Mouse (Mus musculus): ENCODE results near the gene Grid1. TPM values are rescaled to one million over a fixed set of nuclear protein-coding genes. Genes with fewer than 3 reads are reported as not detected.

Gene Grid1
- polyA plus RNA-seq, 1 experiment from 2014 or later: 0.26 TPM

GRCm38 (mm10) chr14:34846799-34847198 is 26.9 kb downstream of the Grid1 start:
- Histone ChIP-seq H3K9ac (ENCODE audit: low read length) (no peak overlapping the region), H3K4me3 (ENCODE audit: low read length) (no peak overlapping the region), H3K27ac (ENCODE audit: low read length) (no peak overlapping the region), H3K4me1 (ENCODE audit: control insufficient read depth, insufficient read depth, low read length) (no peaks in the 10 kb centered on the region), H3K4me2 (ENCODE audit: low read depth, low read length) (no peak overlapping the region), H3K36me3 (ENCODE audit: control insufficient read depth, insufficient read depth) (no peaks in the 10 kb centered on the region), H3K9me3 (replicated peaks; ENCODE audit: control insufficient read depth, low read length) (no peaks in the 10 kb centered on the region), H3K27me3 (ENCODE audit: control insufficient read depth, insufficient read depth, low read length) (peaks cover 2% of the 10 kb centered on the region; the same call in 1 of the 2 replicates)
- 52% methylated on average over 4 of the region's 4 CpGs for WGBS
- ATAC-seq (replicated peaks; ENCODE audit: extremely low read depth, insufficient read depth, low FRiP score): no peak

- Histone ChIP-seq H3K9me3 (replicated peaks; ENCODE audit: control insufficient read depth, low read length) (no peaks in the 10 kb centered on the region), H3K27ac (ENCODE audit: low read length) (no peak overlapping the region), H3K4me2 (ENCODE audit: low read depth, low read length) (no peak overlapping the region), H3K4me1 (ENCODE audit: control insufficient read depth, insufficient read depth, low read length) (no peaks in the 10 kb centered on the region), H3K4me3 (ENCODE audit: low read length) (no peak overlapping the region), H3K9ac (ENCODE audit: low read length) (no peak overlapping the region), H3K36me3 (ENCODE audit: control insufficient read depth, insufficient read depth) (no peaks in the 10 kb centered on the region), H3K27me3 (ENCODE audit: control insufficient read depth, insufficient read depth, low read length) (peaks cover 2% of the 10 kb centered on the region; the same call in 1 of the 2 replicates)
- no peak for ATAC-seq (replicated peaks; ENCODE audit: extremely low read depth, insufficient read depth, low FRiP score)
- WGBS: 87% methylated on average over 5 of the region's 5 CpGs
These were observed 27.7 kb downstream of the Grid1 start for GRCm38 (mm10) chr14:34847625-34848024.

- Histone ChIP-seq H3K4me1 (ENCODE audit: control insufficient read depth, insufficient read depth, low read length) (no peaks in the 10 kb centered on the region), H3K27me3 (ENCODE audit: control insufficient read depth, insufficient read depth, low read length) (no peaks in the 10 kb centered on the region), H3K36me3 (ENCODE audit: control insufficient read depth, insufficient read depth) (no peaks in the 10 kb centered on the region), H3K27ac (ENCODE audit: low read length) (no peak overlapping the region), H3K4me3 (ENCODE audit: low read length) (no peak overlapping the region), H3K9ac (ENCODE audit: low read length) (no peak overlapping the region), H3K4me2 (ENCODE audit: low read depth, low read length) (no peak overlapping the region), H3K9me3 (replicated peaks; ENCODE audit: control insufficient read depth, low read length) (no peaks in the 10 kb centered on the region)
- 66% methylated on average over 9 of the region's 9 CpGs for WGBS
- ATAC-seq (replicated peaks; ENCODE audit: extremely low read depth, insufficient read depth, low FRiP score): no peak
These were observed 41.2 kb downstream of the Grid1 start for GRCm38 (mm10) chr14:34860891-34861780.

- no peak for ATAC-seq (replicated peaks; ENCODE audit: extremely low read depth, insufficient read depth, low FRiP score)
- WGBS: 17% methylated on average over 5 of the region's 5 CpGs
- Histone ChIP-seq H3K27me3 (ENCODE audit: control insufficient read depth, insufficient read depth, low read length) (no peaks in the 10 kb centered on the region), H3K9ac (ENCODE audit: low read length) (no peak overlapping the region), H3K4me2 (ENCODE audit: low read depth, low read length) (no peak overlapping the region), H3K36me3 (ENCODE audit: control insufficient read depth, insufficient read depth) (no peaks in the 10 kb centered on the region), H3K27ac (ENCODE audit: low read length) (no peak overlapping the region), H3K4me3 (ENCODE audit: low read length) (no peak overlapping the region), H3K9me3 (replicated peaks; ENCODE audit: control insufficient read depth, low read length) (no peaks in the 10 kb centered on the region), H3K4me1 (ENCODE audit: control insufficient read depth, insufficient read depth, low read length) (no peaks in the 10 kb centered on the region)
These were observed 47.4 kb downstream of the Grid1 start for GRCm38 (mm10) chr14:34867266-34867665.

GRCm38 (mm10) chr14:34868513-34869260 is 48.8 kb downstream of the Grid1 start:
- Histone ChIP-seq H3K4me3 (ENCODE audit: low read length) (no peak overlapping the region), H3K4me1 (ENCODE audit: control insufficient read depth, insufficient read depth, low read length) (no peaks in the 10 kb centered on the region), H3K27ac (ENCODE audit: low read length) (no peak overlapping the region), H3K4me2 (ENCODE audit: low read depth, low read length) (no peak overlapping the region), H3K36me3 (ENCODE audit: control insufficient read depth, insufficient read depth) (no peaks in the 10 kb centered on the region), H3K9ac (ENCODE audit: low read length) (no peak overlapping the region), H3K27me3 (ENCODE audit: control insufficient read depth, insufficient read depth, low read length) (no peaks in the 10 kb centered on the region), H3K9me3 (replicated peaks; ENCODE audit: control insufficient read depth, low read length) (no peaks in the 10 kb centered on the region)
- ATAC-seq (replicated peaks; ENCODE audit: extremely low read depth, insufficient read depth, low FRiP score): no peak
- WGBS: 65% methylated on average over 6 of the region's 6 CpGs

- 0 out of 2 replicates have a peak, but pooled peaks cover 7% of the 10 kb centered on the region for H3K27me3 ChIP-seq (ENCODE audit: control insufficient read depth, insufficient read depth, low read length)
- no peaks in the 10 kb centered on the region for H3K36me3 ChIP-seq (ENCODE audit: control insufficient read depth, insufficient read depth)
- H3K27ac ChIP-seq (ENCODE audit: low read length): no peak overlapping the region
- H3K4me2 ChIP-seq (ENCODE audit: low read depth, low read length): no peak overlapping the region
- WGBS: 34% methylated on average over 6 of the region's 6 CpGs
- H3K9ac ChIP-seq (ENCODE audit: low read length): no peak overlapping the region
- no peak overlapping the region for H3K4me3 ChIP-seq (ENCODE audit: low read length)
- H3K9me3 ChIP-seq (replicated peaks; ENCODE audit: control insufficient read depth, low read length): no peaks in the 10 kb centered on the region
- no peaks in the 10 kb centered on the region for H3K4me1 ChIP-seq (ENCODE audit: control insufficient read depth, insufficient read depth, low read length)
- ATAC-seq (replicated peaks; ENCODE audit: extremely low read depth, insufficient read depth, low FRiP score): no peak
These were observed 60.1 kb downstream of the Grid1 start for GRCm38 (mm10) chr14:34879996-34880395.

GRCm38 (mm10) chr14:34880431-34881421 is 60.8 kb downstream of the Grid1 start:
- 23% methylated on average over 8 of the region's 8 CpGs for WGBS
- no peak for ATAC-seq (replicated peaks; ENCODE audit: extremely low read depth, insufficient read depth, low FRiP score)

GRCm38 (mm10) chr14:34884194-34884593 is 64.3 kb downstream of the Grid1 start:
- 0 out of 2 replicates have a peak, but pooled peaks cover 7% of the 10 kb centered on the region for H3K27me3 ChIP-seq (ENCODE audit: control insufficient read depth, insufficient read depth, low read length)
- no peak overlapping the region for H3K27ac ChIP-seq (ENCODE audit: low read length)
- no peaks in the 10 kb centered on the region for H3K4me1 ChIP-seq (ENCODE audit: control insufficient read depth, insufficient read depth, low read length)
- H3K36me3 ChIP-seq (ENCODE audit: control insufficient read depth, insufficient read depth): no peaks in the 10 kb centered on the region
- H3K9me3 ChIP-seq (replicated peaks; ENCODE audit: control insufficient read depth, low read length): no peaks in the 10 kb centered on the region
- WGBS: 87% methylated on average over 11 of the region's 11 CpGs
- H3K9ac ChIP-seq (ENCODE audit: low read length): no peak overlapping the region
- no peak for ATAC-seq (replicated peaks; ENCODE audit: extremely low read depth, insufficient read depth, low FRiP score)
- H3K4me3 ChIP-seq (ENCODE audit: low read length): no peak overlapping the region
- H3K4me2 ChIP-seq (ENCODE audit: low read depth, low read length): no peak overlapping the region

More at GRCm38 (mm10) chr14:34880431-34881421, 60.8 kb downstream of the Grid1 start:
- no peak overlapping the region for H3K9ac ChIP-seq (ENCODE audit: low read length)
- 0 out of 2 replicates have a peak, but pooled peaks cover 7% of the 10 kb centered on the region for H3K27me3 ChIP-seq (ENCODE audit: control insufficient read depth, insufficient read depth, low read length)
- H3K4me3 ChIP-seq (ENCODE audit: low read length): no peak overlapping the region
- H3K36me3 ChIP-seq (ENCODE audit: control insufficient read depth, insufficient read depth): no peaks in the 10 kb centered on the region
- no peaks in the 10 kb centered on the region for H3K4me1 ChIP-seq (ENCODE audit: control insufficient read depth, insufficient read depth, low read length)
- H3K27ac ChIP-seq (ENCODE audit: low read length): no peak overlapping the region
- no peaks in the 10 kb centered on the region for H3K9me3 ChIP-seq (replicated peaks; ENCODE audit: control insufficient read depth, low read length)
- no peak overlapping the region for H3K4me2 ChIP-seq (ENCODE audit: low read depth, low read length)
